ENCODE assay signal across 12 mouse cellular contexts in genomic region chr9:66503879-66504411, GRCm38 (mm10). TPM values are rescaled to one million over a fixed set of nuclear protein-coding genes. Genes with fewer than 3 reads are reported as not detected.
A peak's percentile ranks its signal among the peaks of the same experiment; 100 is the strongest.
DNase-seq lines count a peak whose midpoint lies in the region; ATAC-seq and TF ChIP-seq lines count a peak whose summit lies in the region.
"Had no signal": no experiment of that assay in that cellular context is flagged by ENCODE, and none has a peak within 500 bp of the region (broad histone marks: within the 10 kb centered on the region; RNA-seq: fewer than 3 reads in every experiment).

No protein-coding gene starts in this region.

- no peak overlapping the region for H3K4me3 ChIP-seq in heart, adult 2 months
- H3K4me3 ChIP-seq in small intestine, adult 2 months (ENCODE audit: low read depth, low read length): no peak overlapping the region
- no peak overlapping the region for H3K4me3 ChIP-seq in hindbrain, embryonic 13.5 days

- TF ChIP-seq EP300 in heart, adult 2 months (IDR thresholded peaks at IDR 0.05; ENCODE audit: insufficient read depth, low read depth, low read length): no peak

- no peaks in the 10 kb centered on the region for H3K9me3 ChIP-seq in hindbrain, embryonic 13.5 days

- TF ChIP-seq POLR2A in heart, adult 2 months (IDR thresholded peaks at IDR 0.05; ENCODE audit: insufficient read depth, low read depth, low read length): no peak
- TF ChIP-seq POLR2A in small intestine, adult 2 months (IDR thresholded peaks at IDR 0.05; ENCODE audit: low read depth, low read length): no peak

- no peaks in the 10 kb centered on the region for H3K27me3 ChIP-seq in heart, adult 2 months (ENCODE audit: control insufficient read depth, insufficient read depth, low read length)
- no peaks in the 10 kb centered on the region for H3K27me3 ChIP-seq in small intestine, adult 2 months (ENCODE audit: control insufficient read depth, insufficient read depth, low read length)
- no peaks in the 10 kb centered on the region for H3K27me3 ChIP-seq in hindbrain, embryonic 13.5 days

- intact Hi-C loops in heart, adult 2 months (cut with DNase I): no loop called here
- intact Hi-C loops in heart, postnatal 10 days (cut with DNase I): no loop called here

- H3K9ac ChIP-seq in heart, adult 2 months (ENCODE audit: low read depth, low read length): no peak overlapping the region
- H3K9ac ChIP-seq in hindbrain, embryonic 13.5 days: no peak overlapping the region

- H3K79me2 ChIP-seq in heart, adult 2 months (replicated peaks; ENCODE audit: control insufficient read depth, insufficient read depth, low read length): no peaks in the 10 kb centered on the region

- H3K4me2 ChIP-seq in hindbrain, embryonic 13.5 days: no peak overlapping the region

- H3K36me3 ChIP-seq in heart, adult 2 months (ENCODE audit: control insufficient read depth, insufficient read depth, low read length): no peaks in the 10 kb centered on the region; the same call in 1 of the 2 replicates
- peaks cover 49% of the 10 kb centered on the region for H3K36me3 ChIP-seq in small intestine, adult 2 months (ENCODE audit: control insufficient read depth, insufficient read depth, low read length)
- peaks cover 87% of the 10 kb centered on the region for H3K36me3 ChIP-seq in hindbrain, embryonic 13.5 days

- peak; percentile 70 for ATAC-seq in erythroid progenitor cell, adult 5-6 weeks (replicated peaks; ENCODE audit: low FRiP score, poor library complexity, severe bottlenecking)
- no peak for ATAC-seq in hindbrain, embryonic 13.5 days (ENCODE audit: low FRiP score)

- 80% methylated on average over 4 of the region's 4 CpGs for WGBS in heart, adult 2 months
- 80% methylated on average over 4 of the region's 4 CpGs for WGBS in small intestine, adult 2 months
- 85% methylated on average over 4 of the region's 4 CpGs for WGBS in hindbrain, embryonic 13.5 days

- H3K27ac ChIP-seq in heart, adult 2 months: no peak overlapping the region
- 0 out of 2 replicates have a peak overlapping the region, but pooled peaks have one; percentile 18 for H3K27ac ChIP-seq in small intestine, adult 2 months (ENCODE audit: insufficient read depth, low read depth, low read length)
- H3K27ac ChIP-seq in hindbrain, embryonic 13.5 days: no peak overlapping the region

- TF ChIP-seq CTCF in heart, adult 2 months (IDR thresholded peaks at IDR 0.05): peak; percentile 29; the same call in 1 of the 2 replicates
- no peak for TF ChIP-seq CTCF in small intestine, adult 2 months (IDR thresholded peaks at IDR 0.05; ENCODE audit: extremely low read depth, insufficient read length, insufficient replicate concordance, low read depth, low read length)

- DNase-seq in heart, adult 2 months: peak in 1 of 2 experiments; percentile 8
- no peak for DNase-seq in heart, postnatal 10 days
- peak; percentile 43 to 63 for DNase-seq in CD8-positive naive resting alpha-beta T cell, adult 2 months (ENCODE audit: low read depth in 2 of 2, low spot score in 2 of 2)
- DNase-seq in adipocyte (ENCODE audit: low spot score): no peak
- no peak for DNase-seq in layer of hippocampus, adult 9-11 months
- DNase-seq: cerebellum, adult 9-10 months; kidney, postnatal 14 days; lung, postnatal 4 days; retina, postnatal 1 day had no signal

- peaks cover 8% of the 10 kb centered on the region for H3K4me1 ChIP-seq in heart, adult 2 months (ENCODE audit: control insufficient read depth, insufficient read depth, low read length)
- no peaks in the 10 kb centered on the region for H3K4me1 ChIP-seq in small intestine, adult 2 months (ENCODE audit: control insufficient read depth, insufficient read depth, insufficient read length, low read length)
- H3K4me1 ChIP-seq in hindbrain, embryonic 13.5 days (replicated peaks): peaks cover 23% of the 10 kb centered on the region

RNA-seq across cellular contexts. Expression of gene Fbxl22, which starts 10.4 kb away (rescaled TPM):
- 10 to 100 TPM; 24.7 to 32.5 TPM for total RNA-seq in heart, adult 2 months (2021)
- polyA plus RNA-seq in heart, adult 2 months (2012; rRNA removed): 48.5 and 71.4 TPM in 2 replicates
- 10 to 100 TPM; 69.0 to 73.3 TPM for total RNA-seq in heart, postnatal 10 days (2021)
- not detected in 2 replicates for total RNA-seq in erythroid progenitor cell, adult 5-6 weeks (2015; ENCODE audit: low replicate concordance)
- 0.08 and 2.1 TPM in 2 replicates for total RNA-seq in erythroid progenitor cell, adult 5-6 weeks (2017; ENCODE audit: low replicate concordance)
- polyA plus RNA-seq in small intestine, adult 2 months (2012; rRNA removed): 20.3 and 20.5 TPM in 2 replicates
- polyA plus RNA-seq in hindbrain, embryonic 13.5 days (2015; fragmentation: Nextera tagmentation; extraction: Ambion mirVana): 2.0 and 2.2 TPM in 2 replicates

Comparison
In these comparisons a context has a peak if more than half of its experiments do, and no peak if none do; other contexts are left out.
1. DNase-seq: peak in CD8-positive naive resting alpha-beta T cell, adult 2 months (2 of 2); none in heart, postnatal 10 days (0 of 2), adipocyte (single experiment) and layer of hippocampus, adult 9-11 months (single experiment).
2. RNA of gene Fbxl22, which starts 10.4 kb away (total RNA-seq): 69.0 to 73.3 TPM in heart, postnatal 10 days and 24.7 to 32.5 TPM in heart, adult 2 months; 0.08 to 2.1 TPM in erythroid progenitor cell, adult 5-6 weeks; every median in the first group is over 4 times any median in the second.